Mouse (Mus musculus): Measurements from ENCODE around the gene Ndufa7.
"Not testable (repeated sequence)": the region's sequence is repeated elsewhere in the genome, so short reads cannot be mapped to it uniquely, and the experiment has no call there.

The Ndufa7 gene

DNA sequence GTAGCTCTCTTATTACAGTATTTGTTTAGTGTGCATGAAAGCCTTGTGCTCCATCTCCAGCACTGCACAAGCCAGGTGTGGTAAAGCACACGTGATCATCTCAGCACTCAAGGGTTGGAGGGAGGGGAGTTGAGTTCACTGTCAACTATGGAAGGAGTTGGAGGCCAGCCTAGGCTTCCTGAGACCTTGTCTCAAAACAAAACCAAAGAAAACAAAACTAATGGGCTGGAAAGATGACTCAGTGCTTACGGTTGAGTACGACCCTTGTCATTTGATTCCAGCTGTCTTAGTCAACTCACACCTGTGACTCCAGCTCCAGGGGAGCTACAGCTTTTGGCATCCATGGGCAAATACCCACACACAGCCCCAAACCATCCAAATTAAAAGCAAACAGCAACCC lies 11.9 kb upstream of the Ndufa7 start:
- no peak for DNase-seq (ENCODE audit: low spot score)

GRCm38 (mm10) chr17:33812990-33813389 lies 11.4 kb upstream of the Ndufa7 start:
- DNase-seq (ENCODE audit: low spot score), result no peak

GRCm38 (mm10) chr17:33815399-33815798 lies 9.0 kb upstream of the Ndufa7 start:
- DNase-seq (ENCODE audit: low spot score), result no peak

DNA sequence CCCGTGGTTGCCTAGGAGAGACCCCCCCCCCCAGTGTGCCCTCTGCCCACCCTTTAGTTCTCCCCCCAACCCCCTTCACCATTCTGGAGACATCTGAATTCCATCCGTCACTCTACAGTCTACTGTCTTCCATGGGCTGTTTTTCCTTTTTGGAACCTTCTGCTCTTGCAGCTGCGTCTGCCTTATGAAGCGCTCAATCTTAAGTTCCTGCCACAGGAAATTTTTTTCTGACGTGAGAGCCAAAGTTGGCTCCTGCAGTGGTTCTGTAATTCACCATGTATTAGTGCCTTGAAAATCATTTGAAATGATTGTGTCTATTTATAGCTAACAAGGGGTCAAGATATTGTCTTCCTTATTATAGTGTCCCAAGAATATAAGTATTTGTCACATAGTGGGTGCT lies 7.8 kb upstream of the Ndufa7 start:
- DNase-seq (ENCODE audit: low spot score), result no peak

DNA sequence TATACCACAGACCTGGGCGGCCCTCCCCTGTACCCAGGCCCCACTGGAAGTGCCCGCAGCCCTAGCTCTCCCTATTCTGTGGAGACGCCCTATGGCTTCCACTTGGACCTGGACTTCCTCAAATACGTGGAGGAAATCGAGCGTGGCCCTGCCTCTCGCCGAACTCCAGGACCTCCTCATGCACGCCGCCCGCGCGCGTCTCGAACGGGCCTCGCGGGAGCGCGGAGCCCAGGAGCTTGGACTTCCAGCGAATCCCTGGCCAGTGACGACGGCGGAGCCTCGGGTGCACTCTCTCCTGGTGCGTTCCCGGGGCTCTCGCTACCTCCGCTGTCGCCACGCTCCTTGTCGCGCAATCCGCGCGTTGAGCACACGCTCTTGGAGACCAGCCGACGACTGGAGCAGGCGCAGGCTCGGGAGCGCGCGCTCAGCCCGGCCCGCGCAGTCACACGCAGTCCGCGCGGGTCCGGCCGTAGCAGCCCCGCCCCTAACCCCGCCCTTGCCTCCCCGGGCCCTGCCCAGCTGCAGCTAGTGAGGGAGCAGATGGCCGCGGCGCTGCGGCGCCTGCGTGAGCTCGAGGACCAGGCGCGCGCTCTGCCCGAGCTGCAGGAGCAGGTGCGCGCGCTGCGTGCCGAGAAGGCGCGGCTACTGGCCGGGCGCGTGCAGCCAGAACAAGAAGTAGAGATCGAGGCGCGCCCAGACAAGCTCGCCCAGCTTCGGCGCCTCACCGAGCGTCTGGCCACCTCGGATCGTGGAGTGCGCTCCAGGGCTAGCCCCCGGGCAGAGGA lies 7.0 kb upstream of the Ndufa7 start:
- DNase-seq (ENCODE audit: low spot score), result peak; percentile 76

GRCm38 (mm10) chr17:33817969-33818643 lies 6.3 kb upstream of the Ndufa7 start:
- DNase-seq (ENCODE audit: low spot score), result no peak

DNA sequence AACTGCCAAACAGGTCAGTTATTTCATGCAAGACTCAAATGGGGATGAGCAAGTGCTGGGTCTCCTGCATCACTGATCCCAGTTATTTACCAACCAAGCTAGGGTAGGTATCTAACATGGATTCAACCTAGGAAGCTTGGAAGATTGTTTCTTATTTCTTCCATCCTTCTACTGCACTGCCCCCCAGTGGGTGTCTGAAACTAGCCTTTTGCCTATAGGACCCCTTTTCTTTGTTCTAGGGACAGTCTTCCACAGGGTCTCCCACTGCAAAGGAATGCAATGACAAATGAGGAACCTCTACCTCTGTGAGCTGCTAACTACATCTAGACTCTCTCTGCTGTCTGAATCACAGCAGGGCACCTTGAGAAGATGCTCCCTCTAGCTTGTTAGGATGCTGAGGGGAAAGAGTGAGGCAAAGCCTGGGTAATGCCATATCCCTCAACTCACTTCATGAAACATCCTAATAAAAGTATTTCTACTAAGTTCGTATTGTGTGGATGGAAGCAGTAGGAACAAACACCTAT lies 1.9 kb upstream of the Ndufa7 start:
- no peak for DNase-seq (ENCODE audit: low spot score)

- not testable (repeated sequence) for DNase-seq (ENCODE audit: low spot score)
Measured at GRCm38 (mm10) chr17:33823171-33823570, 1.2 kb upstream of the Ndufa7 start.

GRCm38 (mm10) chr17:33824997-33825330 lies 592 bp downstream of the Ndufa7 start:
- DNase-seq (ENCODE audit: low spot score), result not testable (repeated sequence)

DNA sequence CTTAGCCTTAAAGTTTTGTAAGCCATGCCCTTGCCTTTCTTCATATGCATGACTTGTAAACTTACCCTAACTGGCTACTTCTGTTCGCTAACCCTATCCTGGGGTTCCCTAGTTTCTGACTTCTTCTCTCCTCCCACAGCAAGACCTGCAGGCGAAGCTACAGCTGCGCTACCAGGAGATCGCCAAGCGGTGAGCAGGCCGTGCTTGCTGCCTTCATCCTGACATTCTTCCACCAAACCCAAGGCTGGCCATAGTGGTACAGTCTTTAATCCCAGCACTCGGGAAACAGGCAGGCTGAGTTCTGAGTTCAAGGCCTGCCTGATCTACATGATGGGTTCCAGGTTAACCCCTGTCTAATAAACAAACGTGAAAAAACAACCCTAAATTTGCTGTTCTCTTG lies 1.1 kb downstream of the Ndufa7 start:
- DNase-seq (ENCODE audit: low spot score), result no peak

DNA sequence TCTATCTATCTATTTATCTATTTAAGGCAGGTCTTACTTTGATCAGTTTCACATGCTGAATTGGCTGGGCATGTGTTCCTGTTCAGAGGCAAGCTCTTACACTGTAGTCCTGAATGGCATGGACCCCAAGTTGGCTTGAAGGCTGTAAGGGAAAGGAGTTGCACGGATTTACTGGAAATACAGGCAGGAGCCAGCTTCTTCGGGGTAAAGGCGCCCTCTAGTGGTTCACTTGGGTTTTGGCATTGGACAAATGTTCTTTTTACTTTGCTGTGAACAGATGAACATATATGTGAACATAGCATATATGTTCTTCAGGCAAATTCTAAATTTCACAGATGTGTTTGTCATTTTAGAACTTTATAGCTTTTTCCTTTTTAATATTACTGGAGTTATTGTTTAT lies 2.5 kb downstream of the Ndufa7 start:
- DNase-seq (ENCODE audit: low spot score), result peak; percentile 63

DNA sequence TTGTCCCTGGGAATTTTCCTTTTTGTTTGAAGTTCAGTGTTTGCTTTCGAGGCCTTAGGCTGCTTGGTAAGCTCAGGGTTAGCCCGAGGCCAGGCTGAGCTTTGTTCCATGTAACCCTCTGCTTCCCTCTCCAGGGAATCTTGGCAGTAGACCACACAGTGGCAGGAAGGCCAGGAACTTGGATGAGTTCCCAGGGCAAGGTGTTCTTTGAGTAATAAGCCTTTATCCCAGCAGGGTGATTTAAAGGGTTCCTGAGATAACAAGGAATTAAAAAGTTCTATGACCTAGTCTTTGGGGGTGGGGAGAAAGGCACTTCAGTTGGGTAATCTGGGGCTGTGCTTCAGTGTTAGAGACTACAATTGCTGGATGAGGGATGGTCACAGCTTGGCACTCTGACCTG lies 4.5 kb downstream of the Ndufa7 start:
- no peak for DNase-seq (ENCODE audit: low spot score)

- DNase-seq (ENCODE audit: low spot score), result no peak
Measured at GRCm38 (mm10) chr17:33829561-33829960, 5.2 kb downstream of the Ndufa7 start.

DNA sequence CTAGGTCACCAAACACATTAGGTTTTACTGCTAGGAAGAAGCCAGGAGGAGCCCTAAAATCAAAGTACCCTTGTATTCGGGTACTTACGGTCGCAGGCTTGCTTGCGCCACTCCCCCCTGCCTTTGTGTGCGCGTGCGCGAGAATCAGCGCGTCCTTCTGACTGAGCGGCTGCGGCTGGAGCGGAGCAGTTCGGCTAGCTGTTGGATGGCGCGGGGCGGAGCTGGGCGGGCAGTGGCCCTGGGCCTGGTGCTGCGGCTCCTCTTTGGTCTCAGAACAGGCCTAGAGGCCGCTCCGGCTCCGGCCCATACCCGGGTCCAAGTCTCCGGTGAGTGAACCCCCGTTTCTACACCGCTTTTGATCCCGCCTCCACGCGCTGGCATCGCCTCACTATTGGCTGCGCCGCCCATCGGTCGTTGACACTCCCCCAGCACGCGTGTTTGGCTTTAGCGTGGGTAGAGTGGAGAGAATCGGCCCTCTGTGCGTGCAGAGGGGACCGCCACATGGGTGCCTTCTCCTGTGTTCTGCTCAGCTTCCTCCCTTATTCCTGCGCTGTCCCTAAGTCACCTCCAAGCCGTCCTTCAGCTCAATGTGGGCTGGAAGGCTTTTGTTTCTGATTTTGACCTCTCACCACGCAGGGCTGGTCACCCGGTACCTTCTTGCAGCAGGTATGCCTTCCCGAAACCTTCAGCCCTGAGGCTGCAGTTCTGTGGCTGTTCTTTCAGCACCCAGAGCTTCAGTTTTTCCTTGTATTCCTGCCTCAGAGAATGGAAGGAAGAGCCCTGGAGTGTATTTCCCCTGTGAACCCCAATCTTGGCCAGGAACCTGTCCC lies 18.8 kb downstream of the Ndufa7 start, which contains the start of gene Cd320:
TSS of gene Cd320 (plus strand) at position 126 of the 830 bp plus-strand sequence.
- DNase-seq (ENCODE audit: low spot score), result peak; percentile 85

GRCm38 (mm10) chr17:33844196-33844595 lies 19.8 kb downstream of the Ndufa7 start:
- no peak for DNase-seq (ENCODE audit: low spot score)

DNA sequence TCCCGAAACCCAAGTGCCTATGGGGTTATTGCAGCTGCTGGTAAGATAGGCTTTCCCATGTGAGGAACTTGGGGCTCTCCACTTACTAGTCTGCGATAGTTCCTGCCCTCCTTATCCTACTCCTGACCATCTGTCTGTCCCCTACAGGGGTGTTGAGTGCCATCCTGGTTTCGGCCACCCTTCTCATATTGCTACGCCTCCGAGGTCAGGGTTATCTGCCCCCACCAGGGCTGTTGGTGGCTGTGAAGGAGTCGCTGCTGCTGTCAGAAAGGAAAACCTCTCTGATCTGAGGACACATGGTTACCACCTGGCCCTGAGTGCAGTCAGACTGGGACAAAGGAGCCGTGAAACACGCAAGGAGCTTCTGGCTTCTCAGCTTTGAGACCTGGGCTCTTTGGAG lies 23.8 kb downstream of the Ndufa7 start:
- DNase-seq (ENCODE audit: low spot score), result no peak

GRCm38 (mm10) chr17:33851331-33851730 lies 27.0 kb downstream of the Ndufa7 start:
- DNase-seq (ENCODE audit: low spot score), result no peak

- no peak for DNase-seq (ENCODE audit: low spot score)
Measured at GRCm38 (mm10) chr17:33857816-33858215, 33.4 kb downstream of the Ndufa7 start.

DNA sequence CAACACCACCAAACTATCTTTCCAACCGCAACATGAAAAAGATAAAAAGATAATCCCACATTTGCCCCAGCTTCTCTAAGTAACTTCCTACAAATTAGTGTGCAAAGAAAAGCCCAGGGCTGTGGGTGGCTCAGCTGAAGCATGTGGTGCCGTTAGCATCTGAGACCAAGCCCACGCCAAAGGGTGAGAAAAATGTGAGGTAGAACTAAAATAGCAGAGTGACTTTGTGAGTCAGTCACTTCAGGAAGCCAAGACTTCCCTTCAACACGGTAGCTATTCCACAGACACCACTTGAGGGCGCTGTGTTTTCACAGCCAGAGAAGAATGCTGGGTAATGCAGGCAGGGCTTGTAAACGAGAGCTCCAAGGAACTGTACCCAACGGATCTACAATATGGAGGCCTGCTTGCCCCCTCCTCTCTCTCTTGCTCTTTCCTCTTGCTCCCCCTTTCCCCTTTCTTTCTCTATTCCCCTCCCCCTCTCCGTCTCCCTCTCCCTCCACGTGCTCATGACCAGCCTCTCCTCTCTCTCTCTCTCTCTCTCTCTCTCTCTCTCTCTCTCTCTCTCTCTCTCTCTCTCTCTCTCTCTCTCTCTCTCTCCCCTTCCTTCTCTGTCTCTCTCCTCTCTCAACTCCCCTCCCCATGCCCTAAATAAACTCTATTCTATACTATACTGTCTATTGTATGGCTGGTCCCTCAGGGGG lies 41.1 kb downstream of the Ndufa7 start:
- peak; percentile 11 for DNase-seq (ENCODE audit: low spot score)

GRCm38 (mm10) chr17:33873537-33873936 lies 49.2 kb downstream of the Ndufa7 start, which contains the start of gene Gm7029:
Gene Gm7029, plus strand, starts transcription at chr17:33873837.
- DNase-seq (ENCODE audit: low spot score), result not testable (repeated sequence)

DNA sequence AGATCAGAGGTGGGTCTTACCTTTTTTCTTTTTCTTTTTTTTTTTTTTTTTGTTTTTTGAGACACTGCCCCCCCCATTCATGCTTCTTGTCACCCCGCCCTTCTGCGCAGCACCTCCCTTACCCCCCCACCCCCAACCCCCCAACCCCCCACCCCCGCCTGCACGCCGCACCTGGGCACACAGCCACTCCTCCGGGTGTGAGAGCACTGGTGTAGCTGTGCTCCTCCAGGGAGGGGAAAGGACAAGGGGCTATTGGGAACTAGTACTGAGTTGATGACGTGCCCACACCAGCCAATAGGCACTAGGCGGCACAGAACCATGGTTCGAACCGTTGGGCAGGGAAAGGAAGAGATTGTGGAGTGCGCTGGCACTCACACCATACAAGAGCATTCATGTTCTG lies 50.0 kb downstream of the Ndufa7 start:
- no peak for DNase-seq (ENCODE audit: low spot score)

DNA sequence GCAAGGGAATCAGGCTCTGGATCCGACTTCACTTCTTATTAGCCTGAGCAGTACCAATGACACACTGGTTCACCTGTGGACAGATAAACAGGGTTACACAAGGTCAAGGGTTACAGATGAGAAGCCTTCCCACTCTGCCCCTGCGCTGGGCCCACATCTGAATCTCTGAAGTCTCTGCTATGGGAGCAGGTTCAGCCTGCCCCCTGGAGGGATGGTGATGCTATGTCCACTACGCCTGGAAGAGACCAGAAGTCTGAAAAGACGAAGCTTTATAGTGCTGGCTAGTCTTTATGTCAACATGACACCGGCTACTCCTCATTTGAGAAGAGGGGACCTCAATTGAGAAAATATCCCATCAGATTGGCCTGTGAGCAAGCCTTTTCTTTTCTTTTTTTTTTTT lies 51.4 kb downstream of the Ndufa7 start:
- not testable (repeated sequence) for DNase-seq (ENCODE audit: low spot score)

Data from urinary bladder, postnatal 25 days (tissue).